Mouse (Mus musculus) hindbrain, embryonic 11.5 days (tissue): ENCODE results near the gene Pmp22. TPM values are rescaled to one million over a fixed set of nuclear protein-coding genes. Genes with fewer than 3 reads are reported as not detected.
A peak's percentile ranks its signal among the peaks of the same experiment; 100 is the strongest.

Source experiments
- ATAC-seq: fragments of 200-750 bp; cut with Nextera tagmentation; 2 replicates; pipeline ENCODE4 v1.8.0; 2017; ENCODE audit warnings: mild to moderate bottlenecking, moderate TSS enrichment, moderate library complexity; ENCODE audit not compliant: low FRiP score
- DNase-seq: peaks from one replicate; pipeline ENCODE4 v3.0.0-alpha.2; 2015; ENCODE audit warnings: low spot score
- H3K27ac ChIP-seq: fragments of 300-500 bp; sonication (generic); 2 replicates; pipeline ENCODE4 v1.5.1; 2014; ENCODE audit warnings: mild to moderate bottlenecking, low read depth, low read length
- H3K27me3 ChIP-seq: fragments of 300-500 bp; sonication (generic); 2 replicates; pipeline ENCODE4 v1.6.1; 2014; ENCODE audit warnings: mild to moderate bottlenecking, low read length, moderate library complexity, mixed read lengths; ENCODE audit not compliant: control insufficient read depth, insufficient read depth
- H3K36me3 ChIP-seq: fragments of 300-500 bp; sonication (generic); 2 replicates; pipeline ENCODE4 v1.6.1; 2014; ENCODE audit warnings: mild to moderate bottlenecking, low read length, moderate library complexity, mixed read lengths; ENCODE audit not compliant: control insufficient read depth, insufficient read depth
- H3K4me1 ChIP-seq: fragments of 300-500 bp; sonication (generic); replicated peaks from 2 replicates; pipeline ENCODE4 v1.6.1; 2014; ENCODE audit warnings: low read length, mixed read lengths; ENCODE audit not compliant: control insufficient read depth, insufficient read depth
- H3K4me2 ChIP-seq: fragments of 300-500 bp; sonication (generic); replicated peaks from 2 replicates; pipeline ENCODE4 v1.6.1; 2014; ENCODE audit warnings: mild to moderate bottlenecking, low read depth, low read length
- H3K4me3 ChIP-seq: fragments of 300-500 bp; sonication (generic); 2 replicates; pipeline ENCODE4 v1.5.1; 2014; ENCODE audit warnings: low read depth, low read length
- H3K9ac ChIP-seq: fragments of 300-500 bp; sonication (generic); 2 replicates; pipeline ENCODE4 v1.6.1; 2014; ENCODE audit warnings: low read depth, low read length
- H3K9me3 ChIP-seq: fragments of 300-500 bp; sonication (generic); 2 replicates; pipeline ENCODE4 v1.6.1; 2016; ENCODE audit warnings: low read length; ENCODE audit not compliant: control insufficient read depth
- WGBS: fragments of 180-500 bp; shearing (Covaris S2); extraction: QIAGEN DNeasy Blood & Tissue Kit; methylation state at CpG from one replicate; pipeline ENCODE4 v1.1.7; 2014; 5-methylcytosine and 5-hydroxymethylcytosine counted together
- polyA plus RNA-seq: library from polyadenylated mRNA; unstranded; fragments of >200 nt; fragmentation: Nextera tagmentation; extraction: Ambion mirVana; gene quantifications from 2 replicates; pipeline ENCODE4 v1.2.1, GENCODE M21; 2014

Pmp22 gene
- polyA plus RNA-seq, 1 experiment from 2014 or later: 64.2 TPM

GRCm38 (mm10) chr11:63173604-63174003 is 44.8 kb downstream of the Pmp22 start:
- Histone ChIP-seq H3K9ac (no peak overlapping the region), H3K4me3 (no peak overlapping the region), H3K4me2 (no peak overlapping the region), H3K27ac (no peak overlapping the region), H3K36me3 (no peaks in the 10 kb centered on the region), H3K4me1 (no peaks in the 10 kb centered on the region), H3K27me3 (no peaks in the 10 kb centered on the region), H3K9me3 (no peaks in the 10 kb centered on the region)
- WGBS: 88% methylated on average over 5 of the region's 5 CpGs
- no peak for DNase-seq
- no peak for ATAC-seq

DNA sequence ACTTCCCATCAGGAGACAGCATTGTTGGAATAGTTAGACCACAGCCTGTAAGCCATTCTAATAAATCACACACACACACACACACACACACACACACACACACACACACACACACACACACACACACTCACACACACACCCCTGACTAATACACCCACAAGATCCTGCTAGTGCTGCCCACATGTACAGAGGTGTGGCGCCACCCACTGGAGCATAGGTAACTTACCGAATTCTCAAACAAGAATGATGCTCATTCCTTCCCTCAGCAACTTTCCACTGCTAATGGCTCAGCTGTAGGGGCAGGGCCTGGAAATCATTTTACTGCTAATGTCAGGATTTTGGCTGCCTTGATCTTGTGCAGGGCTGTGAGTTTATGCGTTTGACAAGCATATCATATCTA is 46.5 kb downstream of the Pmp22 start:
- DNase-seq (no peak), ATAC-seq (no peak)
- H3K4me1 ChIP-seq: no peaks in the 10 kb centered on the region
- no peaks in the 10 kb centered on the region for H3K36me3 ChIP-seq
- no peaks in the 10 kb centered on the region for H3K9me3 ChIP-seq
- H3K9ac ChIP-seq: no peak overlapping the region
- H3K4me2 ChIP-seq: no peak overlapping the region
- no peak overlapping the region for H3K4me3 ChIP-seq
- H3K27ac ChIP-seq: no peak overlapping the region
- 34% methylated on average over 3 of the region's 3 CpGs for WGBS
- H3K27me3 ChIP-seq: no peaks in the 10 kb centered on the region

DNA sequence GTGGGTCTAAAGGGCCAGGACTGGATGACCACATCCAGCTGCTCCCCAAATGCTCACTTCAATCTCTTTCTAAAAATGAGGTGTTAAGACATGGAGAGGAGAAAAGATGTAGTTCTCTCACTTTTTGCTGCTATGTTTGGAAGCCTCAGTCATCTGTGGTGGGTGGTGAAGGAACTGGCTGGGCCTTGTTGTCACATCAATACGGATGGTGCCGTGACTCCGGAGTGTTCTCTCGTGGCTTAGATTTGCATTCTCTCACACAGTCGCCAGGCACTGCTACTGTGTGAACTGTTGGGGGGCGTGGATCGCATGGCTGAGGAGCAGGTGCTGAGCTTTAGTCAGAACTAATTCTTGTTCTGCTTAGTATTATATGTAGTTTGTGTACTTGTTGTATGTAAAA is 47.6 kb downstream of the Pmp22 start:
- Histone ChIP-seq H3K9ac (no peak overlapping the region), H3K27me3 (no peaks in the 10 kb centered on the region), H3K4me2 (no peak overlapping the region), H3K36me3 (no peaks in the 10 kb centered on the region), H3K4me1 (no peaks in the 10 kb centered on the region), H3K27ac (no peak overlapping the region), H3K4me3 (no peak overlapping the region), H3K9me3 (no peaks in the 10 kb centered on the region)
- 63% methylated on average over 7 of the region's 7 CpGs for WGBS
- DNase-seq (no peak), ATAC-seq (no peak)

- Histone ChIP-seq H3K27ac (peak overlapping the region; percentile 62), H3K4me2 (no peak overlapping the region), H3K36me3 (no peaks in the 10 kb centered on the region), H3K9ac (no peak overlapping the region), H3K4me3 (no peak overlapping the region), H3K4me1 (no peaks in the 10 kb centered on the region), H3K27me3 (no peaks in the 10 kb centered on the region), H3K9me3 (no peaks in the 10 kb centered on the region)
- DNase-seq (peak; percentile 77), ATAC-seq (peak; percentile 97)
- 20% methylated on average over 7 of the region's 7 CpGs for WGBS
Observed at GRCm38 (mm10) chr11:63180262-63181101, 51.7 kb downstream of the Pmp22 start.

DNA sequence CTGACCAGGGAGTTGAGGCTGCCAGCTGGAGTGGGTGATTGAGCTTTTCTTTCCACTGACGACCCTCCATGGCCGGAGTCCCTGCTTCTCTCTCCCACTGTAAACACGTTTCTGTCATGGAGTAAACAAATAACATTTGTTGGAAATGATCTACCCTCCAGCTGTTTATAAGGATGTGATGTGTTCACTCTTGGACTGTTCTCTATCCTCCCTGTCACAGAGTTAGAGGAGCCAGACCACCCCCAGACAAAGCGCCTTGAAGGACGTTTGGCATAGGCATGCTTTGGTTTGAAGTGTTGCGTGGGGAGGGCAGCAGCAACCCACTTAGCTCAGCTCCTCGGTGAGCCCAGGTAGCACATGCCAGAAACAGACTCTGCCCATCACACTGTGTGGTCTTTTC is 60.0 kb downstream of the Pmp22 start:
- Histone ChIP-seq H3K27ac (no peak overlapping the region), H3K4me3 (no peak overlapping the region), H3K4me1 (no peaks in the 10 kb centered on the region), H3K4me2 (no peak overlapping the region), H3K27me3 (no peaks in the 10 kb centered on the region), H3K9ac (no peak overlapping the region), H3K36me3 (no peaks in the 10 kb centered on the region), H3K9me3 (no peaks in the 10 kb centered on the region)
- DNase-seq (no peak), ATAC-seq (no peak)
- 89% methylated on average over 7 of the region's 7 CpGs for WGBS

DNA sequence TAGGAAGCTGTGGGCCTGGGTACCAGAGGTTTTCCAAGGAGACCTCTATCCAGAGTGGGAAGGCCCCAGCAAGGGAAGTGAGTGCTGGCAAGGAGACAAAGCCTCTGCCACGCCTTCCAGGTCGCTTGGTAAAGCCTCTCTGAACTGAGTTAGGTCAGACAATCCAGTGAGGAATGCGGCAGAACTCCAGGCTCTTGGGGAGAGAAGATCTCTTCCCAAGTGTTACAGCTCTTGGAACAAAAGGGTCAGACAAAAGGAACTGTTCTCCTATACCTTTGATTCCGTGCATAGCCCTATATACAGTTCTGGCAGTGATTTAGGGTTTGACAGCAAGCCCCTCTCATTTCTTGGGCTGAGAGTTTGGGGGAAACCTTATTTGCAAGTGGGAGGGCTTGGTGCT is 69.3 kb downstream of the Pmp22 start:
- DNase-seq (no peak), ATAC-seq (no peak)
- Histone ChIP-seq H3K27ac (no peak overlapping the region), H3K4me1 (no peaks in the 10 kb centered on the region), H3K9ac (no peak overlapping the region), H3K36me3 (no peaks in the 10 kb centered on the region), H3K4me2 (no peak overlapping the region), H3K27me3 (no peaks in the 10 kb centered on the region), H3K9me3 (no peaks in the 10 kb centered on the region), H3K4me3 (no peak overlapping the region)
- 38% methylated on average over 4 of the region's 4 CpGs for WGBS

- no peaks in the 10 kb centered on the region for H3K9me3 ChIP-seq
- ATAC-seq (no peak), DNase-seq (no peak)
- H3K9ac ChIP-seq: no peak overlapping the region
- 89% methylated on average over 3 of the region's 3 CpGs for WGBS
- H3K36me3 ChIP-seq: no peaks in the 10 kb centered on the region
- H3K4me2 ChIP-seq: no peak overlapping the region
- no peak overlapping the region for H3K4me3 ChIP-seq
- no peak overlapping the region for H3K27ac ChIP-seq
- H3K4me1 ChIP-seq: no peaks in the 10 kb centered on the region
- no peaks in the 10 kb centered on the region for H3K27me3 ChIP-seq
Observed at GRCm38 (mm10) chr11:63201989-63202535, 73.3 kb downstream of the Pmp22 start.
